Mouse (Mus musculus): Measurements from ENCODE around the gene Arl8a.

- TF ChIP-seq POLR2A (IDR thresholded peaks at IDR 0.05; ENCODE audit: borderline replicate concordance, low read depth, low read length): no peak
- no peak for TF ChIP-seq CTCF (IDR thresholded peaks at IDR 0.05; ENCODE audit: low read depth, low read length)
Observed at GRCm38 (mm10) chr1:135146946-135147701, 500 bp downstream of the Arl8a start.

Measured in bone marrow macrophage, adult 2 months (primary cell).